Mouse (Mus musculus): ENCODE results near the gene Tnfaip8l1. TPM values are rescaled to one million over a fixed set of nuclear protein-coding genes. Genes with fewer than 3 reads are reported as not detected.
A peak's percentile ranks its signal among the peaks of the same experiment; 100 is the strongest.

Gene Tnfaip8l1
- polyA plus RNA-seq, 1 experiment from 2014 or later: 12.2 TPM

GRCm38 (mm10) chr17:56171881-56172280, 9.6 kb downstream of the Tnfaip8l1 start:
- WGBS: 90% methylated on average over 17 of the region's 17 CpGs
- H3K4me1 ChIP-seq (ENCODE audit: insufficient read depth, low read length): no peaks in the 10 kb centered on the region
- peaks cover 9% of the 10 kb centered on the region for H3K36me3 ChIP-seq (ENCODE audit: insufficient read depth, low read length)
- H3K4me3 ChIP-seq (ENCODE audit: low read length): no peak overlapping the region
- H3K4me2 ChIP-seq (replicated peaks; ENCODE audit: low read depth, low read length): no peak overlapping the region
- ATAC-seq (ENCODE audit: low FRiP score, low TSS enrichment): no peak
- no peaks in the 10 kb centered on the region for H3K27me3 ChIP-seq (ENCODE audit: insufficient read depth, low read length)
- no peaks in the 10 kb centered on the region for H3K9me3 ChIP-seq (ENCODE audit: low read length)
- H3K27ac ChIP-seq (ENCODE audit: low read length): no peak overlapping the region
- H3K9ac ChIP-seq (replicated peaks; ENCODE audit: low read length): no peak overlapping the region

- H3K4me1 ChIP-seq (ENCODE audit: insufficient read depth, low read length): no peaks in the 10 kb centered on the region
- no peak for ATAC-seq (ENCODE audit: low FRiP score, low TSS enrichment)
- peaks cover 22% of the 10 kb centered on the region for H3K36me3 ChIP-seq (ENCODE audit: insufficient read depth, low read length)
- H3K27me3 ChIP-seq (ENCODE audit: insufficient read depth, low read length): no peaks in the 10 kb centered on the region
- 50% methylated on average over 10 of the region's 10 CpGs for WGBS
- H3K9ac ChIP-seq (replicated peaks; ENCODE audit: low read length): no peak overlapping the region
- no peaks in the 10 kb centered on the region for H3K9me3 ChIP-seq (ENCODE audit: low read length)
- H3K4me3 ChIP-seq (ENCODE audit: low read length): no peak overlapping the region
- H3K27ac ChIP-seq (ENCODE audit: low read length): no peak overlapping the region
- no peak overlapping the region for H3K4me2 ChIP-seq (replicated peaks; ENCODE audit: low read depth, low read length)
Observed at GRCm38 (mm10) chr17:56173401-56174046, 11.2 kb downstream of the Tnfaip8l1 start.

GRCm38 (mm10) chr17:56175416-56175815, 13.1 kb downstream of the Tnfaip8l1 start:
- Histone ChIP-seq H3K27me3 (ENCODE audit: insufficient read depth, low read length) (no peaks in the 10 kb centered on the region), H3K9me3 (ENCODE audit: low read length) (no peaks in the 10 kb centered on the region), H3K27ac (ENCODE audit: low read length) (no peak overlapping the region), H3K36me3 (ENCODE audit: insufficient read depth, low read length) (peaks cover 27% of the 10 kb centered on the region), H3K4me3 (ENCODE audit: low read length) (no peak overlapping the region), H3K4me2 (replicated peaks; ENCODE audit: low read depth, low read length) (no peak overlapping the region), H3K9ac (replicated peaks; ENCODE audit: low read length) (no peak overlapping the region), H3K4me1 (ENCODE audit: insufficient read depth, low read length) (no peaks in the 10 kb centered on the region)
- 100% methylated on average over 3 of the region's 3 CpGs for WGBS
- no peak for ATAC-seq (ENCODE audit: low FRiP score, low TSS enrichment)

GRCm38 (mm10) chr17:56182975-56183657, 20.8 kb downstream of the Tnfaip8l1 start:
- Histone ChIP-seq H3K4me1 (ENCODE audit: insufficient read depth, low read length) (peaks cover 28% of the 10 kb centered on the region), H3K27ac (ENCODE audit: low read length) (peak overlapping the region; percentile 73), H3K36me3 (ENCODE audit: insufficient read depth, low read length) (peaks cover 28% of the 10 kb centered on the region), H3K4me3 (ENCODE audit: low read length) (peak overlapping the region; percentile 90), H3K27me3 (ENCODE audit: insufficient read depth, low read length) (no peaks in the 10 kb centered on the region), H3K4me2 (replicated peaks; ENCODE audit: low read depth, low read length) (peak overlapping the region; percentile 79), H3K9me3 (ENCODE audit: low read length) (no peaks in the 10 kb centered on the region), H3K9ac (replicated peaks; ENCODE audit: low read length) (peak overlapping the region; percentile 84)
- ATAC-seq (ENCODE audit: low FRiP score, low TSS enrichment): peak; percentile 3
- 1% methylated on average over 14 of the region's 14 CpGs for WGBS

GRCm38 (mm10) chr17:56183658-56184103, 21.4 kb downstream of the Tnfaip8l1 start, which contains the start of gene Mydgf:
Gene Mydgf, minus strand, starts transcription at chr17:56183920.
- peak within 1 kb of the TSS; percentile 73 for H3K27ac ChIP-seq (ENCODE audit: low read length)
- WGBS: under 1% methylated on average over 47 of the region's 47 CpGs
- peak within 1 kb of the TSS; percentile 90 for H3K4me3 ChIP-seq (ENCODE audit: low read length)
- H3K4me2 ChIP-seq (replicated peaks; ENCODE audit: low read depth, low read length): peak within 1 kb of the TSS; percentile 79
- no peaks in the 10 kb centered on the region for H3K27me3 ChIP-seq (ENCODE audit: insufficient read depth, low read length)
- peaks cover 28% of the 10 kb centered on the region for H3K4me1 ChIP-seq (ENCODE audit: insufficient read depth, low read length)
- peak within 1 kb of the TSS; percentile 84 for H3K9ac ChIP-seq (replicated peaks; ENCODE audit: low read length)
- peaks cover 33% of the 10 kb centered on the region for H3K36me3 ChIP-seq (ENCODE audit: insufficient read depth, low read length)
- ATAC-seq (ENCODE audit: low FRiP score, low TSS enrichment): peak; percentile 89
- H3K9me3 ChIP-seq (ENCODE audit: low read length): no peaks in the 10 kb centered on the region

GRCm38 (mm10) chr17:56185281-56186141, 23.2 kb downstream of the Tnfaip8l1 start:
- H3K27ac ChIP-seq (ENCODE audit: low read length): peak overlapping the region; percentile 75
- peaks cover 28% of the 10 kb centered on the region for H3K4me1 ChIP-seq (ENCODE audit: insufficient read depth, low read length)
- H3K9ac ChIP-seq (replicated peaks; ENCODE audit: low read length): 0 out of 2 replicates have a peak overlapping the region, but pooled peaks have one; percentile 18
- no peaks in the 10 kb centered on the region for H3K9me3 ChIP-seq (ENCODE audit: low read length)
- H3K4me3 ChIP-seq (ENCODE audit: low read length): no peak overlapping the region
- H3K4me2 ChIP-seq (replicated peaks; ENCODE audit: low read depth, low read length): peak overlapping the region; percentile 19; the same call in 1 of the 2 replicates
- 15% methylated on average over 11 of the region's 11 CpGs for WGBS
- H3K36me3 ChIP-seq (ENCODE audit: insufficient read depth, low read length): peaks cover 45% of the 10 kb centered on the region
- no peaks in the 10 kb centered on the region for H3K27me3 ChIP-seq (ENCODE audit: insufficient read depth, low read length)
- peak; percentile 71 for ATAC-seq (ENCODE audit: low FRiP score, low TSS enrichment)

GRCm38 (mm10) chr17:56191266-56191665, 29.0 kb downstream of the Tnfaip8l1 start:
- WGBS: 88% methylated on average over 6 of the region's 6 CpGs
- ATAC-seq (ENCODE audit: low FRiP score, low TSS enrichment): no peak
- Histone ChIP-seq H3K36me3 (ENCODE audit: insufficient read depth, low read length) (peaks cover 64% of the 10 kb centered on the region), H3K27ac (ENCODE audit: low read length) (no peak overlapping the region), H3K4me3 (ENCODE audit: low read length) (no peak overlapping the region), H3K4me2 (replicated peaks; ENCODE audit: low read depth, low read length) (no peak overlapping the region), H3K9me3 (ENCODE audit: low read length) (no peaks in the 10 kb centered on the region), H3K4me1 (ENCODE audit: insufficient read depth, low read length) (no peaks in the 10 kb centered on the region), H3K27me3 (ENCODE audit: insufficient read depth, low read length) (no peaks in the 10 kb centered on the region), H3K9ac (replicated peaks; ENCODE audit: low read length) (no peak overlapping the region)

- H3K36me3 ChIP-seq (ENCODE audit: insufficient read depth, low read length): peaks cover 68% of the 10 kb centered on the region
- no peaks in the 10 kb centered on the region for H3K27me3 ChIP-seq (ENCODE audit: insufficient read depth, low read length)
- H3K4me3 ChIP-seq (ENCODE audit: low read length): no peak overlapping the region
- H3K4me2 ChIP-seq (replicated peaks; ENCODE audit: low read depth, low read length): no peak overlapping the region
- no peak for ATAC-seq (ENCODE audit: low FRiP score, low TSS enrichment)
- H3K9me3 ChIP-seq (ENCODE audit: low read length): no peaks in the 10 kb centered on the region
- H3K4me1 ChIP-seq (ENCODE audit: insufficient read depth, low read length): no peaks in the 10 kb centered on the region
- WGBS: 90% methylated on average over 12 of the region's 12 CpGs
- H3K27ac ChIP-seq (ENCODE audit: low read length): no peak overlapping the region
- H3K9ac ChIP-seq (replicated peaks; ENCODE audit: low read length): no peak overlapping the region
Observed at GRCm38 (mm10) chr17:56194357-56194756, 32.1 kb downstream of the Tnfaip8l1 start.

GRCm38 (mm10) chr17:56194765-56195164, 32.5 kb downstream of the Tnfaip8l1 start:
- ATAC-seq (ENCODE audit: low FRiP score, low TSS enrichment): peak; percentile 55; the same call in 1 of the 2 replicates
- Histone ChIP-seq H3K4me3 (ENCODE audit: low read length) (no peak overlapping the region), H3K4me2 (replicated peaks; ENCODE audit: low read depth, low read length) (no peak overlapping the region), H3K36me3 (ENCODE audit: insufficient read depth, low read length) (peaks cover 65% of the 10 kb centered on the region), H3K27ac (ENCODE audit: low read length) (no peak overlapping the region), H3K9ac (replicated peaks; ENCODE audit: low read length) (no peak overlapping the region), H3K9me3 (ENCODE audit: low read length) (no peaks in the 10 kb centered on the region), H3K27me3 (ENCODE audit: insufficient read depth, low read length) (no peaks in the 10 kb centered on the region), H3K4me1 (ENCODE audit: insufficient read depth, low read length) (no peaks in the 10 kb centered on the region)
- WGBS: 73% methylated on average over 13 of the region's 13 CpGs

Measured in kidney, embryonic 16.5 days (tissue).